Mouse (Mus musculus) left cerebral cortex, adult 2 months (tissue): ENCODE measurements at regions not wholly inside any gene's neighbourhood (a gene's known extent, or its start where the extent isn't known, plus 50 kb on each side); places are given as distances from the start of the nearest gene placed in this dataset.

Experiments used
- DNase-seq, 2 experiments: peaks; one replicate each; pipeline ENCODE4 v3.0.0; 2021 to 2022; ENCODE audit warnings: low spot score in 2 of 2, mixed read lengths in 1 of 2; ENCODE audit errors: extremely low spot score in 1 of 2
- H3K27ac ChIP-seq: fragments of 200-600 bp; 2 replicates; pipeline ENCODE4 v1.8.1; 2022
- H3K4me3 ChIP-seq: fragments of 200-600 bp; 2 replicates; pipeline ENCODE4 v1.8.1; 2022
- CTCF ChIP-seq: fragments of 200-600 bp; IDR thresholded peaks from 2 replicates; pipeline ENCODE4 v1.8.1; 2022; ENCODE audit warnings: antibody characterized with exemption, mild to moderate bottlenecking, moderate library complexity
- intact Hi-C: fragments of 180-260 bp; cut with DNase I; formaldehyde crosslinking; loops from one replicate; pipeline ENCODE4 v1.15.1; 2025

GRCm38 (mm10) chr2:159997395-159997794, 336.6 kb downstream of the Gm826 start:
- TF ChIP-seq CTCF, result no peak
- no peak overlapping the region for H3K4me3 ChIP-seq
- no peak overlapping the region for H3K27ac ChIP-seq
- intact Hi-C loops, result no loop called here
- no peak for DNase-seq

DNA sequence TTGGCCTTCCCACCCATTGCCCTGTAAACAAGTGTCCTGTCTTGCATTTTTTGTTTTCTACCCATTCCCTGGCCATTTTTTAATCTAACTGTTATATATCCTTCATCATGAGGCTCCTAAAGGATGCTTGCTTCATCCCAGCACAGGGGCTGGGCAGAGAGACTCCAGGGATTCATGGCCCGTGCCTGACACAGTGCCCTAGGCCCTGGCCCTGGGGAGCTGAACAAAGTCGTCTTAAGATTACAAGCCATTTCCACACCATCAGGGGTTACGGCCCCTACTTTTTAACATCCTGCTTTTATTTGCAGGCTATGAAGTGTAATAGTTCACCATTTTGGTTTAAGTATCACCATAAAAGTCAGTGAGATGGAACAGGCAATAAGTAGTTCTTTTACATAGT, 339.5 kb downstream of the Gm826 start:
- no peak for TF ChIP-seq CTCF
- DNase-seq, result no peak
- Histone ChIP-seq H3K27ac (no peak overlapping the region), H3K4me3 (no peak overlapping the region)
- intact Hi-C loops, result no loop called here

GRCm38 (mm10) chr2:159986719-159987118, 347.2 kb downstream of the Gm826 start:
- no peak overlapping the region for H3K27ac ChIP-seq
- H3K4me3 ChIP-seq, result no peak overlapping the region
- DNase-seq, result no peak
- no peak for TF ChIP-seq CTCF
- intact Hi-C loops, result no loop called here

GRCm38 (mm10) chr2:159981694-159982093, 352.3 kb downstream of the Gm826 start:
- no peak for DNase-seq
- no peak for TF ChIP-seq CTCF
- intact Hi-C loops, result no loop called here
- Histone ChIP-seq H3K27ac (no peak overlapping the region), H3K4me3 (no peak overlapping the region)

DNA sequence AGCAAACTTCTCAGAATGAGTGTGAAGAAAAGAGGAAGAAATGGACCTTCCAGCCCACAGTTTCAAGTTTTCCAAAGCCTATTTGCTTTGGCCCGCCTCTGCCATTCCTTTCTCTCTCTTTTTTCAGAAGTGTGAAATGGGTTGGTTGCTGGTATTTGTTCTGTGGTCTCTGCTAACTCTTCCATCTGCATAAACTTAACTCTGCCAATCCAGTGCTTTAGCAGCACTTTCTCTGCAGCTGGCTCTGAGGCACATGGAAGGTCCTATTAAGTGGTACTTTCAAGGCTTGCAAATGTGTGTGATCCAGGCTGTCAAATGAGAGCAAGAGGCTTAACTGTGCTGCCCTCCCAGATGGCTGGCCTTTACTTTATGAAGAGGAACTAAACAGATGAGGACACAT, 383.6 kb downstream of the Gm826 start:
- no peak for DNase-seq
- H3K27ac ChIP-seq, result no peak overlapping the region
- no peak for TF ChIP-seq CTCF
- no peak overlapping the region for H3K4me3 ChIP-seq
- intact Hi-C loops, result no loop called here

- no peak for TF ChIP-seq CTCF
- intact Hi-C loops, result no loop called here
- no peak overlapping the region for H3K4me3 ChIP-seq
- no peak overlapping the region for H3K27ac ChIP-seq
- no peak for DNase-seq
These were observed 384.9 kb downstream of the Gm826 start for GRCm38 (mm10) chr2:159949046-159949445.

DNA sequence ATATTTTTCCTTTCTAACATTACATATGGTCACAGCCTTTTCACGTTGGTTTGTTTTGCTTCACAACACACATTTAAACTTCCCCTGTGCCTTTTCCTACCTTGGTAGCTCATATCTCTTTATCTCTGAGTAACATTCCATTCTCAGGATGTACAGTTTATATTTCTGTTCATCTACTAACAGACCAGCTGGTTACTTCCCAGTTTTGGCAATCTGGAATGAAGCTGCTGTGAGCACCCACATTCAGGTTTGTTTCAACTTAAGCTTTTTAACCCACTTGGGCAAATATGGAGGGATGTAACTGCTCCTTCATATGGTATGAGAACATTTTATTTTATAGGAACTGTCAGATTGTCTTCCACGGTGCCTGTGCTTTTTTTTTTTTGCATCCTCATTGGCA, 403.2 kb downstream of the Gm826 start:
- no peak for TF ChIP-seq CTCF
- intact Hi-C loops, result no loop called here
- no peak overlapping the region for H3K4me3 ChIP-seq
- H3K27ac ChIP-seq, result no peak overlapping the region
- DNase-seq, result no peak

DNA sequence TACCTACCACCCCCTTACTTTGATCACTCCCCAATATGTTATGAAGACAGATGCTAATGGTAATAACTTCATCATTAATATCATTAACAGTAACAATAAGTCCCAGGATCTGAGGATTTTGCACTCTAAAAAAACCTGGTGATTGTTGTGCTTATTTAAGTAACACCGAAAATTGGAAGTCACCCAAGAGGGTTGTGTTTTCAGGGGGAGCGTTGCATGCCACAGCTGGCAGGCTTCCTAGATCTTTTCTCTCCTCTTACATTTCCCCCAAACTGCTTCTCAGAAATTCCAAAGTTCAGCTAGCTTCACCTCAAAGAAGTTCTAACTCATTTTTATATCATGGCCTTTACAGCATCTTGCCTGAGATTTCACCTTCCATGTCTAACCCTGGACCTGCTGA, 444.3 kb downstream of the Gm826 start:
- no peak overlapping the region for H3K4me3 ChIP-seq
- intact Hi-C loops, result no loop called here
- no peak for TF ChIP-seq CTCF
- DNase-seq, result no peak
- no peak overlapping the region for H3K27ac ChIP-seq

- intact Hi-C loops, result no loop called here
- Histone ChIP-seq H3K27ac (no peak overlapping the region), H3K4me3 (no peak overlapping the region)
- TF ChIP-seq CTCF, result no peak
- no peak for DNase-seq
These were observed 449.0 kb downstream of the Gm826 start for GRCm38 (mm10) chr2:159884773-159885459.

DNA sequence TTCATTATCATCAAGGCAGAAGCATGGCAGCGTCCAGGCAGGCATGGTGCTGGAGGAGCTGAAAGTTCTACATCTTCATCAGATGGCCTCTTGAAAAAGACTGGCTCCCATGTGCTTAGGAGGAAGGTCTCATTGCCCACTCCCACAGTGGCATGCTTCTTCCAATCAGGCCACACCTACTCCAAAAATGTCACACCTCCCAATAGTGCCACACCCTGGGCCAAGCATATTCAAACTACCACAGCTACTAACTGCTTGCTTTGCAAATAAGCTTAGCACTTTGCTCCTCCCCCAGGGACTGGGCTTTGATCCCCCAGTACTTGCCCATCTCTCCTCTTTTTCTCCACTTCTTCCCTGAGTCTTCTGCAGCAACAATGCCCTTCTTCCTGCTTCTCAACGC, 467.0 kb downstream of the Gm826 start:
- TF ChIP-seq CTCF, result no peak
- no peak overlapping the region for H3K4me3 ChIP-seq
- intact Hi-C loops, result no loop called here

GRCm38 (mm10) chr2:159866391-159866790, 467.6 kb downstream of the Gm826 start:
- no peak overlapping the region for H3K27ac ChIP-seq
- peak in 1 of 2 experiments; percentile 12 for DNase-seq
- no peak overlapping the region for H3K4me3 ChIP-seq
- TF ChIP-seq CTCF, result no peak
- intact Hi-C loops, result no loop called here

More for the DNA sequence above, 467.0 kb downstream of the Gm826 start:
- DNase-seq, result no peak
- H3K27ac ChIP-seq, result no peak overlapping the region

DNA sequence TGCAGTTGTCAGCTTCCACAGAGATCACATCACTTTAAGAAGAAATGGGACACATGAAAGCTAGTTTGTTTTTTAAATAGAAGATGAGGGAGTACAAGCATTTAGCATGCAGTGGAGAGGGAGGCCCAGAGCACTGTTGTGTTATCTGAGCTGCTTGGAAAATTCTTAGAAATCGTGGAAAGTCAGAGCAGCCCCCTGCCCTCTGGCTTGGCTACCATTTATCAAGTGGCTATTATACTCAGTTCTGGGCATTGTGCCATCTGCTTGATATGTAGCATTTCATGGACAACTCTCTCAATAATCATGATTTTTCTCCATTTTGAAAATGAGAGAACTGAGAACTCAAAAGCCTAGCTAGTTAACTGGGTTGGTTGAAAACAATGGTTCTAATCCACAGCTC, 470.8 kb downstream of the Gm826 start:
- no peak for DNase-seq
- intact Hi-C loops, result no loop called here
- no peak for TF ChIP-seq CTCF
- Histone ChIP-seq H3K27ac (no peak overlapping the region), H3K4me3 (no peak overlapping the region)

GRCm38 (mm10) chr2:159853891-159854665, 479.9 kb downstream of the Gm826 start:
- Histone ChIP-seq H3K4me3 (no peak overlapping the region), H3K27ac (no peak overlapping the region)
- TF ChIP-seq CTCF, result no peak
- DNase-seq, result no peak
- intact Hi-C loops, result no loop called here
